Mouse (Mus musculus) layer of hippocampus, adult 8-10 months (tissue): ENCODE measurements around the gene Ubald2. TPM values are rescaled to one million over a fixed set of nuclear protein-coding genes. Genes with fewer than 3 reads are reported as not detected.
"Not testable (repeated sequence)": the region's sequence is repeated elsewhere in the genome, so short reads cannot be mapped to it uniquely, and the experiment has no call there.

ENCODE experiments used
- DNase-seq, 2 experiments: peaks; one replicate each; pipeline ENCODE4 v3.0.0; 2022; ENCODE audit warnings: low spot score in 2 of 2
- total RNA-seq, 4 experiments: library from RNA; stranded (reverse); gene quantifications; 2 replicates each; pipeline ENCODE4 v1.2.4; 2022

Gene Ubald2
- total RNA-seq, 4 experiments from 2014 or later, result 28.6 to 30.4 (median 29.5) TPM

DNA sequence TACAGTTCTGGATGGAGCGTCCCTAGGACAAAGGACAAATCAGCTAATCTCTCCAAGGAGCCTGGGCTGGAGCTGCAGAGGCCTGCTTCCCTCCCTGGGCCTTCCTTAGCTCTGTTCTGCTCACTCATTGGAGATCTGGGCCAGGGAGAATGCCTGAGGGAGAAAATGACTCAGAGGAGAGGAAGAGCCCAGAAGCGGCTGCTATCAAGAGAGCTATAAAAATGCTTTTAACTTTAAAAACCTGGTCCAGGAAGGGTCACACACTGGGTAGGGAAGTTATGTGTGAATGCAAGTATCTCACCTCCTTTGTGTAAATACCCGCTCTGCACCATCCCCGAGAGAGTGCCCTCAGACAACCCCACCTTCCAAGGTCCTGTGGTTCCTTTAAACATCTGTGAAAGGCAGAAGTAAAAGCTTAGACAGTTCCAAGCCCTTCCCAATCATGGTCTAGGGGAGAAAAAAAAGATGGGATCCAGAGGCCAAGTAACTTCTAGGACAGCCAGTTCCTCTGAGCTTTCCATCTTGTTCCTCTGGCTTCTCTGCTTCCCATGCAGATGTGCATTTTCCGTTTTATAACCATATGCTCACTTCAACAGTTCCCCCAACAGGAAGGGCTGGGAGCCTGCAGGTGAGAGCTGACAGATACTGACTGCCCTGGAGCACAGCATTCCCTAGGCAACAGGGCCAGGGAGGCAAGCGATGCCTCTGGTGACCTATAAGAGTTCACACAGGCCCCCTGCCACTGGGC is 17.5 kb upstream of the Ubald2 start:
- DNase-seq, result no peak

DNA sequence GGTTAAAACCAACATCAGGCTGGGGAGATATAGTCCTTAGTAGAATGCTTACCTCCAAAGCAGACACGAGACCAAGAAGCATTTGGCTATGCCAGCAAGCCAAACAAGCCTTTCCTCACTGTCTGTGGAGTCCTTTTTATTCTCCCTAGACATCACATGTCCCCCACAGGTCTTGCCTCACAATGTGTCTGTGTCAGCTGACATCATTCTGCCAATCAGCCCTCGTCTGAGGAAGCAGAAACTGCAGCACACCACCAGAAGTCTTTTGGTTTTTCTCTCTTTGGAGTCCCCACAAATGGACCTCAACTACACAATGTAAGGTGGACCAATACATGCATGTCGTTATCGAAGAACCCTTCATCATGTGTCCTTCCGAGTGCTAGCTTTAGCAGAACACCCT is 16.8 kb upstream of the Ubald2 start:
- no peak for DNase-seq

DNA sequence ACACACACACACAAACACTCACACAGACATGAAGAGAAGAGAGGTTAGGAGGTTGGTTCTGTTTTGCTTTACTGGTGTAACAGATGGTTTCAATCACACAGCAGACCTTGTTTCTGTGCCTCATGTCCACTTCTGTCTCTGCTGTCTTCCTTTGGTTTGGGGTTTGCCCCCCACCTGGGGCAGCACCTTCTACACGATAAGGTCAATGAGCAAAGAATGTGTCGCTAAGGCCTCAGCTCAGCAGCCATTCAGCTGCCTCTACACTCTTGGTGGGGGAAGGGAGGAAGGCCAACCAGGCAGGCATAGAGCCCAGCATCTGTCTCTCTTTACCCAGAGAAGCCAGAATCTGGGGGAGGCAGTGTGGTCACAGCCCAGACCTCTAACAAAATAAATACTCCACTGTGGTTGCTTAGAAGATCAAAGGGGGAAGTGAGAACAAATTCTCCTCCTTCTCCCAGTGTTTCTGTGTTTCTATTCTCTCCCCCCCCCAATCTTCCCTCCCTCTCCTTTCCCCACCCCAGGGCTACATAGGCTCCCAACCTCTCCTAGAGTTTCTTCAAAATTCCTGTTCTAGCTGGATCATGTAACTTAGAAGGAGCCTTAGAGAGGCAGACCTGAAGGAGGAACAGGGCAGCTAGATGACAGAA is 15.6 kb upstream of the Ubald2 start:
- DNase-seq, result no peak

- DNase-seq, result no peak
Measured at GRCm38 (mm10) chr11:116418841-116419462, 14.9 kb upstream of the Ubald2 start.

DNA sequence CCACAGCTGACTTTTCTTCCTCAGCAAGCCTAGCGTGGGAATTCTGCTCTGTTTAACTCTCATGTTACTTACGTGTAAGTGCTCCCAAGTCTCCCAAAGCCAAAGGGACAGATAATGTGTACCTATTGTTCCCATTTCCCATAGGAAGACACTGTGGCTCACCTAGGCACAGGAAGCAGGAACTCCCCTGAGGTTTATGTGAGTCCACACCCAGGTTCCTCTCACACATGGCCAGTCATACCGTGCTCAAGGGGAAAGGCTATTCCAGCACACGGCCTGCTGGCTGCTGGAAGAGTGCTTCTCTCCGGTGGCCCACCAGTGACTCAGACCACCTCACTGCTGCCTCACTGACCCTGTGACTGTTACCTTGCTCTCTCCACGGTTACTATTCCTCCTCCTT is 12.8 kb upstream of the Ubald2 start:
- no peak for DNase-seq

DNA sequence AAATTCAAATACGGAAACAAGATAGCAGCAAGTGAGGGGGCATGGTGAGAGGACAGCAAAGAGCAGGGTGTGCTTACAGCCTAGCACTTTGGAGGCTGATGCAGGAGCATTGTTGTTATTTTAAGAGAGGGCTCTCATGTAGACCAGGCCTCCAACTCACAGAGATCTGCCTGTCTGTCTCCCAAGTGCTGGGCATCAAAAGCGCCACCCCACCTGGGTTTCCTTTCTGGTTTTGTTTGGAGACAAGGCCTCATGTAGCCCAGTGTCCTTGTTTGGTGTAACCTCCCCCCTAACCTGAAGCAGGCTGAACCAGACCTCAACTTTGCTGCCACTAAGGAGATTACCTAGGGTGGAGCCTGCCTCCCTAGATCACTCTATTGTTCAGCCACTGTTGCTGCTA is 11.3 kb upstream of the Ubald2 start:
- DNase-seq, result no peak

- DNase-seq, result no peak
Measured at GRCm38 (mm10) chr11:116423214-116423613, 10.7 kb upstream of the Ubald2 start.

GRCm38 (mm10) chr11:116423782-116424620 is 9.9 kb upstream of the Ubald2 start:
- DNase-seq, result no peak

DNA sequence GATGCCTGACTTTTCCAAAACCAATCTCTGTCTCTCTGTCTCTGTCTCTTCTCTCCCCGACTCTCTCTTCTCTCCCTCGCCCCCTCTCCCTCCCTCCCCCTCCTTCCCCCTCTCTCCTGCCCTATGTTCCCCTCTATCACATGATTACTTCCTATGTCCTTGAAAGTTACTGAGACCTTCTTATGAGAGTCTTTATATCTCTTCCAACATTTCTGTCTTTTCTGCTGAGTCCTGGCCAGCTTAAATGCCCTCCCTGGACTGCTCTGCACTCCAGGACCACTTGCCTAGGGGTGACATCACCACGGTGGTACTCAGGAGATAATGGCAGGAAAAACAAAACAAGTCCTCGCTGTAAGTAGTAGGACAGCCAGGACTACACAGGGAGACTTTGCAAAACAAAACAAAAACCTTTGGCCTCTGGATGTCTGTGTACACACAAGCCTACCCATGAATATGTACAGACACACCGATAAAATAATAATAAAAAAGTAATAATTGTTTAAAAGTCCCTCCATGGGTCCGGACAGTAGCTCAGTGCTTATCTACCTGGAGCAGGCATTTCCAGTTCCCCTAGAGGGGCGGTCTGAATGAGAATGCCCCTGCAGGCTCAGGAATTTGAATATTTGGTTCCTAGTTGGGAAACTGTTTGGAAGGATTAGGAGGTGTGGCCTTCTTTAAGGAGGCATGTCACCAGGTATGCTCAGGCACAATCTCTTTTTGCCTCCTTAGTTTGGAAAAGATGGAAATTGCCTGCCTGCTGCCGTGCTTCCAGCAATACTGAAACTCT is 9.1 kb upstream of the Ubald2 start:
- no peak for DNase-seq

DNA sequence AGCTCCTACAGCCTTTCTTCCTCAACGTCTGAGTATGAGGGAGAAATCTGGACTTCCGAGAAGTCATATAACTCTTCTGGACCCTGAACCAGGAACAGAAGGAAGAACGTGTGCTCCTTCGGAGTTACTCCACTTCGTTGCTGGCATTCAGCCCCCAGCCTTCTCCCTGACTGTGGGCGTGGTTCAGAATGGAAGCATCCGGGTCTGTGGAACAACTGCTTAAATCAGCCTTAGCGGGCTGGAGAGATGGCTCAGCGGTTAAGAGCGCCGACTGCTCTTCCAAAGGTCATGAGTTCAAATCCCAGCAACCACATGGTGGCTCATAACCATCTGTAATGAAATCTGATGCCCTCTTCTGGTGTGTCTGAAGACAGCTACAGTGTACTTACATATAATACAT is 7.6 kb upstream of the Ubald2 start:
- not testable (repeated sequence) for DNase-seq

GRCm38 (mm10) chr11:116426852-116427575 is 6.9 kb upstream of the Ubald2 start:
- DNase-seq, result no peak

GRCm38 (mm10) chr11:116428872-116429859 is 4.7 kb upstream of the Ubald2 start:
- DNase-seq, result no peak

DNA sequence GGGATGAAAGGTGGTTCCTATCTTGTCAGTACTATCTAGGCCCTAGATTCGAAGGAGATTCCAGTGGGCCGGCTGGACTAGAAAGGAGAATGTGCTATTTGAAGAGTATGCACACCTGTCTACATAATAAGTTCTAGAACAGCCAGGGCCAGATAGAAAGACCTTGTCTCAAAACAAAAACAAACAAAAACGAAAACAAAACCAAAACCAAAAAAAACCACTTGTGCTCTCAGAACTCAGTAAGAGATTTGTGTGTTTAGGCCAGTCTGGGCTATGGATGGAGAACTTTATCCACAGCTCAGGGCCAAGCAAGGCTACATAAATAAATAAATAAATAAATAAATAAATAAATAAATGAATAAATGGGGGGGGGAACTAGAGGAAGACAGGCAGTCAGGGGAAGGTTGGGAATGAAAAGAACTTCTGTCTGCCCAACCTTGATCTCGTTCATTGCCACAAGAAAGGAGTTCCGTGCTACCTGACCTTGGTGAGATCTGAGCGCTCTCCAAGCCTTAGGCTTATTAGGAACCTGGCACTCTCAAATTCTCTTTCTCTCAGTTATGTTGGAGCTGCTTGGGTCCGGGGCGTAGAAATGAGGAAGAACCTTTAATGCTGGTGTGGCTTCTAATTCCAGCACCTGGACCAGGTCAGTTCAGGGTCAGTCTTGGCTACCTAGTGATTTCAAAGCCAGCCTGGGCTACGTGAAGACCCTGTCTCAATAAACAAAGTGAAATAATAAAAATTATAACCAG is 3.9 kb upstream of the Ubald2 start:
- DNase-seq, result no peak

DNA sequence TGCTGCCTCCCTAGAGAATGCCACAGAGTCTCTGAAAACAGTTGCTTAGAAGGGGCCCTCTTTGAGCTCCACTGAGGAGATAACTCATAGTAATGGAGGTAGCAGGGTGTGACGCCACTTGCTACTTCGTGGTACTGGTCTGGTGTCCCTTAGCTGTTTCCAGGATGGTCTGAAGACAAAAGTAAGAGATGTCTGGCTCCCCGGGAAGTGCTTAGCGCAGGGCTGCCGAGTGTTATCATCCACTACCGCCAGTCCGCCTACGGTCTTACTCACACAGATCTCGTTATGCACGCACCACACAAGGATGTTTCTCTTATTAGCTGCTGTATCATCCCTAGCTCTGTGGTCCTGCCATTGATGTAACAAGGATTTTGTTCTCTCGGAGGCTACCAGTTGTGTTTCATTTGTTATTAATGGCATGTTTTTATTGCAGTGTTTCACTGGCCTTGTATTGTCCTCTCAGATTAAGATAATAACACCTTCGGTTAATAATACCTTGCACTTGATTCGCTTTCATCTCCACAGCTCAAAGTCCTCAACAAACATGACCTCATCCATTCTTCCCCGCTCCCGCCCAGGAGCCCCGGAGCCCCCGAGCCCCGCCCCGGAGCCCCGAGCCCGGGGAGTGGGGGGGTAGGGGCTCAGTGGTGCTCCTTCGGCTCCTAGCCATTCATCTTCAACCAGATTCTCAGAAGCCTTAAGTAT is 3.0 kb upstream of the Ubald2 start:
- DNase-seq, result no peak

GRCm38 (mm10) chr11:116431428-116432077 is 2.3 kb upstream of the Ubald2 start:
- no peak for DNase-seq

DNA sequence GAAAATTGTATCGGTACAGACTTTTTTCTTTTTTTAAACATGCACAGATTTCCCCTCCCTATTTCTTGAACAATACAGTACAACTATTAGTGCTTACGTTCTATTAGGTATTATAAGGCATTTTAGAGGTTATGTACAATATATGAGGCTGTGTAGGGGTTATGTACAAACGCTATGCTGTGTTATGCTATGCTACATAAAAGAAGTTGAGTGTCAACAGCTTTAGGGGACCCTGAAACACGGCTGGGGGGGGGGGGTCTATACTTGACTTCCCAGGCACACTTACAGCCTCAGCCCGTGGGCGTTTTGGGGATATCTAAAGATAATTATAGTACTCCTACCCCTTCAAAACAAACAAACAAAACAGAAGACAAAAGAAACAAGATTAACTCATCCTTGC is 1.8 kb upstream of the Ubald2 start:
- DNase-seq, result no peak
